Mouse (Mus musculus) E14TG2a.4 (cell line): ENCODE measurements at regions not wholly inside any gene's neighbourhood (a gene's known extent, or its start where the extent isn't known, plus 50 kb on each side); places are given as distances from the start of the nearest gene placed in this dataset.

Experiments
- H3K27me3 ChIP-seq: 2 replicates; pipeline ENCODE4 v1.6.1; 2014; ENCODE audit warnings: low read length, control low read depth; ENCODE audit not compliant: insufficient read depth
- H3K36me3 ChIP-seq: 2 replicates; pipeline ENCODE4 v1.6.1; 2014; ENCODE audit warnings: low read length, control low read depth; ENCODE audit not compliant: insufficient read depth
- H3K4me1 ChIP-seq: replicated peaks from 2 replicates; pipeline ENCODE4 v1.6.1; 2014; ENCODE audit warnings: low read depth, low read length, control low read depth
- H3K4me3 ChIP-seq: replicated peaks from 2 replicates; pipeline ENCODE4 v1.5.1; 2014; ENCODE audit warnings: mild to moderate bottlenecking, low read length
- H3K9me3 ChIP-seq: 2 replicates; pipeline ENCODE4 v1.6.1; 2014; ENCODE audit warnings: low read length, control low read depth
- CTCF ChIP-seq: conservative IDR thresholded peaks from 2 replicates; pipeline ENCODE4 v1.5.1; 2014; ENCODE audit warnings: low read length
- NANOG ChIP-seq: IDR thresholded peaks from 2 replicates; pipeline ENCODE4 v1.6.1; 2014; ENCODE audit warnings: borderline replicate concordance, low read length, mixed read lengths
- POU5F1 ChIP-seq: IDR thresholded peaks from 2 replicates; pipeline ENCODE4 v1.6.1; 2014; ENCODE audit warnings: low read length, borderline replicate concordance

GRCm38 (mm10) chr1:120762921-120763595 is 160.8 kb downstream of the En1 start:
- Histone ChIP-seq H3K4me3 (no peak overlapping the region), H3K4me1 (peaks cover 63% of the 10 kb centered on the region), H3K9me3 (0 out of 2 replicates have a peak, but pooled peaks cover 7% of the 10 kb centered on the region), H3K27me3 (no peaks in the 10 kb centered on the region), H3K36me3 (no peaks in the 10 kb centered on the region)
- TF ChIP-seq NANOG (no peak), CTCF (no peak), POU5F1 (no peak)

- peaks cover 37% of the 10 kb centered on the region for H3K4me1 ChIP-seq
- TF ChIP-seq NANOG (no peak), CTCF (no peak), POU5F1 (no peak)
- no peaks in the 10 kb centered on the region for H3K36me3 ChIP-seq
- no peak overlapping the region for H3K4me3 ChIP-seq
- H3K9me3 ChIP-seq, result 0 out of 2 replicates have a peak, but pooled peaks cover 7% of the 10 kb centered on the region
- no peaks in the 10 kb centered on the region for H3K27me3 ChIP-seq
These were observed 164.8 kb downstream of the En1 start for GRCm38 (mm10) chr1:120767054-120767453.

GRCm38 (mm10) chr1:120771269-120771668 is 169.1 kb downstream of the En1 start:
- Histone ChIP-seq H3K36me3 (no peaks in the 10 kb centered on the region), H3K9me3 (no peaks in the 10 kb centered on the region), H3K4me1 (peaks cover 14% of the 10 kb centered on the region), H3K4me3 (no peak overlapping the region), H3K27me3 (no peaks in the 10 kb centered on the region)
- TF ChIP-seq POU5F1, result no peak
- TF ChIP-seq NANOG, result no peak
- TF ChIP-seq CTCF, result no peak

GRCm38 (mm10) chr1:120776906-120777305 is 174.7 kb downstream of the En1 start:
- Histone ChIP-seq H3K4me1 (no peaks in the 10 kb centered on the region), H3K36me3 (no peaks in the 10 kb centered on the region), H3K4me3 (no peak overlapping the region), H3K9me3 (no peaks in the 10 kb centered on the region), H3K27me3 (no peaks in the 10 kb centered on the region)
- TF ChIP-seq NANOG, result no peak
- no peak for TF ChIP-seq CTCF
- no peak for TF ChIP-seq POU5F1

GRCm38 (mm10) chr1:120777468-120777867 is 175.2 kb downstream of the En1 start:
- TF ChIP-seq NANOG (no peak), POU5F1 (no peak), CTCF (no peak)
- H3K27me3 ChIP-seq, result no peaks in the 10 kb centered on the region
- no peaks in the 10 kb centered on the region for H3K4me1 ChIP-seq
- H3K36me3 ChIP-seq, result no peaks in the 10 kb centered on the region
- H3K4me3 ChIP-seq, result no peak overlapping the region
- H3K9me3 ChIP-seq, result no peaks in the 10 kb centered on the region

- Histone ChIP-seq H3K36me3 (no peaks in the 10 kb centered on the region), H3K4me1 (no peaks in the 10 kb centered on the region), H3K9me3 (no peaks in the 10 kb centered on the region), H3K27me3 (peaks cover 5% of the 10 kb centered on the region; the same call in 1 of the 2 replicates), H3K4me3 (no peak overlapping the region)
- no peak for TF ChIP-seq POU5F1
- TF ChIP-seq CTCF, result peak; percentile 34
These were observed 193.0 kb downstream of the En1 start for GRCm38 (mm10) chr1:120795245-120795644.

- Histone ChIP-seq H3K4me3 (no peak overlapping the region), H3K36me3 (no peaks in the 10 kb centered on the region), H3K9me3 (no peaks in the 10 kb centered on the region), H3K4me1 (no peaks in the 10 kb centered on the region), H3K27me3 (peaks cover 25% of the 10 kb centered on the region)
- no peak for TF ChIP-seq NANOG
- no peak for TF ChIP-seq POU5F1
- TF ChIP-seq CTCF, result no peak
These were observed 199.2 kb downstream of the En1 start for GRCm38 (mm10) chr1:120801248-120801979.

- Histone ChIP-seq H3K27me3 (peaks cover 24% of the 10 kb centered on the region), H3K9me3 (no peaks in the 10 kb centered on the region), H3K4me1 (no peaks in the 10 kb centered on the region), H3K4me3 (no peak overlapping the region), H3K36me3 (no peaks in the 10 kb centered on the region)
- TF ChIP-seq CTCF (no peak), NANOG (no peak), POU5F1 (no peak)
These were observed 199.8 kb downstream of the En1 start for GRCm38 (mm10) chr1:120801980-120802364.
